ENCODE assay signal across 13 mouse cellular contexts in genomic region chr16:56396586-56396985, GRCm38 (mm10).
DNase-seq lines count a peak whose midpoint lies in the region; ATAC-seq and TF ChIP-seq lines count a peak whose summit lies in the region.
"Had no signal": no experiment of that assay in that cellular context is flagged by ENCODE, and none has a peak within 500 bp of the region (broad histone marks: within the 10 kb centered on the region; RNA-seq: fewer than 3 reads in every experiment).

No protein-coding gene starts in this region.

- H3K9ac ChIP-seq in hindbrain, postnatal 0 days (replicated peaks; ENCODE audit: low read length): no peak overlapping the region
- no peak overlapping the region for H3K9ac ChIP-seq in hindbrain, embryonic 11.5 days (ENCODE audit: low read depth, low read length)
- no peak overlapping the region for H3K9ac ChIP-seq in intestine, embryonic 15.5 days
- H3K9ac ChIP-seq: heart, embryonic 15.5 days had no signal

- H3K27ac ChIP-seq in hindbrain, postnatal 0 days: no peak overlapping the region
- no peak overlapping the region for H3K27ac ChIP-seq in hindbrain, embryonic 11.5 days (ENCODE audit: low read depth, low read length)
- H3K27ac ChIP-seq in intestine, embryonic 15.5 days: no peak overlapping the region
- H3K27ac ChIP-seq: heart, embryonic 15.5 days; macrophage had no signal

- H3K4me2 ChIP-seq in hindbrain, postnatal 0 days (ENCODE audit: low read depth, low read length): no peak overlapping the region
- H3K4me2 ChIP-seq in hindbrain, embryonic 11.5 days (replicated peaks; ENCODE audit: low read depth, low read length): no peak overlapping the region
- no peak overlapping the region for H3K4me2 ChIP-seq in intestine, embryonic 15.5 days (replicated peaks)
- H3K4me2 ChIP-seq: heart, embryonic 15.5 days had no signal

- TF ChIP-seq POLR2A in brain, embryonic 14.5 days (IDR thresholded peaks at IDR 0.05; ENCODE audit: borderline replicate concordance, extremely low read depth, insufficient read depth, insufficient read length, poor library complexity, severe bottlenecking): no peak

- no peaks in the 10 kb centered on the region for H3K9me3 ChIP-seq in hindbrain, postnatal 0 days (ENCODE audit: low read length)
- no peaks in the 10 kb centered on the region for H3K9me3 ChIP-seq in hindbrain, embryonic 11.5 days (ENCODE audit: control insufficient read depth, low read length)
- H3K9me3 ChIP-seq in intestine, embryonic 15.5 days: no peaks in the 10 kb centered on the region
- H3K9me3 ChIP-seq: heart, embryonic 15.5 days had no signal

- TF ChIP-seq CTCF in hindbrain, postnatal 0 days (IDR thresholded peaks at IDR 0.05; ENCODE audit: low read depth): no peak
- no peak for TF ChIP-seq CTCF in brain, embryonic 14.5 days (IDR thresholded peaks at IDR 0.05; ENCODE audit: borderline replicate concordance, extremely low read depth, insufficient read depth, insufficient read length)

- WGBS in hindbrain, postnatal 0 days: 41% methylated on average over 4 of the region's 4 CpGs
- 62% methylated on average over 4 of the region's 4 CpGs for WGBS in hindbrain, embryonic 11.5 days
- WGBS in intestine, embryonic 15.5 days: 18% methylated on average over 4 of the region's 4 CpGs

- intact Hi-C loops in heart, postnatal 10 days (cut with DNase I): no loop called here

- no peak overlapping the region for H3K4me3 ChIP-seq in hindbrain, postnatal 0 days (ENCODE audit: low read length)
- H3K4me3 ChIP-seq in hindbrain, embryonic 11.5 days (ENCODE audit: low read depth, low read length): no peak overlapping the region
- H3K4me3 ChIP-seq in intestine, embryonic 15.5 days (replicated peaks): no peak overlapping the region
- H3K4me3 ChIP-seq: heart, embryonic 15.5 days had no signal

- peak; percentile 35 for DNase-seq in hindbrain, postnatal 0 days (ENCODE audit: low spot score)
- DNase-seq in hindbrain, embryonic 11.5 days (ENCODE audit: low spot score): no peak
- peak; percentile 18 for DNase-seq in brain, embryonic 14.5 days (ENCODE audit: low read depth)
- DNase-seq in lung, postnatal 36 days: peak; percentile 20
- no peak for DNase-seq in frontal cortex, adult 2 months (ENCODE audit: extremely low spot score in 1 of 2, low spot score in 1 of 2)
- DNase-seq in heart, postnatal 10 days: no peak
- no peak for DNase-seq in cerebellum, adult 11-12 months
- DNase-seq: adrenal gland, adult 2 months; cerebellum, adult 8-10 months; kidney, adult 9 months had no signal

- H3K36me3 ChIP-seq in hindbrain, postnatal 0 days (ENCODE audit: insufficient read depth, low read length): no peaks in the 10 kb centered on the region
- H3K36me3 ChIP-seq in hindbrain, embryonic 11.5 days (ENCODE audit: control insufficient read depth, insufficient read depth, low read length): no peaks in the 10 kb centered on the region
- no peaks in the 10 kb centered on the region for H3K36me3 ChIP-seq in intestine, embryonic 15.5 days
- H3K36me3 ChIP-seq: heart, embryonic 15.5 days had no signal

- no peaks in the 10 kb centered on the region for H3K4me1 ChIP-seq in hindbrain, postnatal 0 days (ENCODE audit: insufficient read depth, low read length)
- no peaks in the 10 kb centered on the region for H3K4me1 ChIP-seq in hindbrain, embryonic 11.5 days (replicated peaks; ENCODE audit: control insufficient read depth, insufficient read depth, low read length)
- H3K4me1 ChIP-seq in intestine, embryonic 15.5 days (replicated peaks): no peaks in the 10 kb centered on the region

- ATAC-seq in hindbrain, postnatal 0 days: peak; percentile 59; the same call in 1 of the 2 replicates
- ATAC-seq in hindbrain, embryonic 11.5 days (ENCODE audit: low FRiP score): no peak
- peak; percentile 67 for ATAC-seq in intestine, embryonic 15.5 days

- no peaks in the 10 kb centered on the region for H3K27me3 ChIP-seq in hindbrain, postnatal 0 days (ENCODE audit: insufficient read depth, low read length)
- H3K27me3 ChIP-seq in hindbrain, embryonic 11.5 days (ENCODE audit: control insufficient read depth, insufficient read depth, low read length): no peaks in the 10 kb centered on the region
- H3K27me3 ChIP-seq in intestine, embryonic 15.5 days (replicated peaks): no peaks in the 10 kb centered on the region
- H3K27me3 ChIP-seq: heart, embryonic 15.5 days had no signal

Comparison
In these comparisons a context has a peak if more than half of its experiments do, and no peak if none do; other contexts are left out.
1. DNase-seq: peak in hindbrain, postnatal 0 days (single experiment), brain, embryonic 14.5 days (single experiment) and lung, postnatal 36 days (single experiment); none in hindbrain, embryonic 11.5 days (single experiment), frontal cortex, adult 2 months (0 of 2), heart, postnatal 10 days (0 of 2) and cerebellum, adult 11-12 months (single experiment).